Mouse (Mus musculus) bone marrow macrophage, adult 2 months (primary cell): ENCODE results near the gene Cers6. TPM values are rescaled to one million over a fixed set of nuclear protein-coding genes. Genes with fewer than 3 reads are reported as not detected.
A peak's percentile ranks its signal among the peaks of the same experiment; 100 is the strongest.

ENCODE experiments used
- H3K27ac ChIP-seq: 2 replicates; pipeline ENCODE4 v1.5.1; 2012; ENCODE audit warnings: low read depth, low read length; ENCODE audit not compliant: insufficient read depth
- H3K4me1 ChIP-seq: 2 replicates; pipeline ENCODE4 v1.6.1; 2012; ENCODE audit warnings: low read length; ENCODE audit not compliant: control insufficient read depth, insufficient read depth
- H3K4me3 ChIP-seq: 2 replicates; pipeline ENCODE4 v1.5.1; 2012; ENCODE audit warnings: mild to moderate bottlenecking, low read length, moderate library complexity; ENCODE audit not compliant: insufficient read depth
- CTCF ChIP-seq: IDR thresholded peaks from 2 replicates; pipeline ENCODE4 v1.5.1; 2012; ENCODE audit warnings: low read depth, mild to moderate bottlenecking, low read length, moderate library complexity
- POLR2A ChIP-seq: IDR thresholded peaks from 2 replicates; pipeline ENCODE4 v1.6.1; 2012; ENCODE audit warnings: mild to moderate bottlenecking, low read depth, low read length, borderline replicate concordance
- polyA plus RNA-seq: library from polyadenylated mRNA; stranded (reverse); fragments of >200 nt; gene quantifications from 2 replicates; pipeline ENCODE4 v1.2.4, GENCODE M21; 2012; ENCODE audit not compliant: missing spikeins, insufficient read depth, insufficient read length

Gene Cers6
- polyA plus RNA-seq, 1 experiment, result 34.3 TPM

DNA sequence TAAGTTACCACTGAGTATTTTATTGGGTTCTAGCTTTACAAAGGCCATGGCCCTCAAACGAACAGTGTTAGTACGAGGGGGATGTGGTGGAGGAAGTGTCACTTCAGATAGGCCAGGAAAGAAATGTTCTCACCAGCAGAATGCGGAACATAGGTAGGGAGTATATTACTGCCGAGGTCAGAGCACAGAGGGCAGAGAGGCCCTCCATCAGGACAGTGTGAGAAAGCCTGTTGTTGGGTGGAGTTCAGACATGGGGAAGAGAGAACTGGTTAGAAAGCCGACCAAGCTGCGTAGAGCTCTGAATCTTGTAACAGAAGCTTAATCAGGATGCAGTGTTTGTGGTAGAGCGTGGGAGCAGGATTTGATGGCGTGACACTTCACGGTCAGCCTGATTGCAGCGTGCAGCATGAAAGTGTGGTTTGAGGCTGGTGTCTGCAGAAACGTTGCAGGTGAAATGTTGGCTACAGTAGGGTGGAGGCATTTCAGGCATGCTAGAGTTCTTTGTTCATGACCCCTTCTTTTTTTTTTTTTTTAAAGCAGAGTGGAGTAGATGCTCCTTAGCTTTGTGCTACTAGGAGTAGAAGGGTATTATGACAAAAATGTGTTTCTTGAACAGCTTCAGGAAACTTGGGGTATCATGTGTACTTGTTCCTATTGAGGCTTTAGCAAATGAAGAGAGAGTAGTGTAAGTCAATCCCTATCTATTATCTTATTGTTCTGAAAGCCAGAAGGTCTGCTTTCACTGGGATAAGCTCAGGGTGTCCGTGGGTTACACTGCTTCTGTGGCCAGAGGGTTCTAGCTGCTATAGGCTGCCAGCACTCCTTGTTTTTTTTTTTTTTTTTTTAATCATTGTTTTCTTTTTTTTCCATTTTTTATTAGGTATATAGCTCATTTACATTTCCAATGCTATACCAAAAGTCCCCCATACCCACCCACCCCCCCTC is 117.7 kb downstream of the Cers6 start:
- Histone ChIP-seq H3K27ac (no peak overlapping the region), H3K4me3 (no peak overlapping the region), H3K4me1 (peaks cover 27% of the 10 kb centered on the region)
- TF ChIP-seq POLR2A (no peak), CTCF (no peak)

DNA sequence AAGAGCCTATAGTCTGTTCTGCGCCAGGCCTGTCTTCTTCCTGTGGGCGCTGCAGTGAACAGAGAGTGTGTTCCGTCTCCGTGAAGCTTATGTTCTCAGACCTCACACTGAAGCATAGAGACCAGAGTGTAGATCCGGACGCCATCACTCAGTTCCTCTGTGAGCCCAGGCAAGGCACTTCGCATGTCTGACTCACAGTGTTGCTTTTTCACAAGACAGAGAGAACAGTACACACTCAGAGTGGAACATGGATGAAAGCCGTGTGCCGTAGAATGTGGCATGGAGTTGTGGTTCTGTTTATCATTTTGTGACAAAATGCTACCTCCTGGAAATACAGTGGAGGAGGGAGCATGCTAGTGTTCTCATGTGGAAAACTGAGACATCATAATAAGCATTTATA is 120.1 kb downstream of the Cers6 start:
- no peak for TF ChIP-seq POLR2A
- no peak for TF ChIP-seq CTCF
- Histone ChIP-seq H3K4me1 (peaks cover 40% of the 10 kb centered on the region), H3K4me3 (no peak overlapping the region), H3K27ac (no peak overlapping the region)

DNA sequence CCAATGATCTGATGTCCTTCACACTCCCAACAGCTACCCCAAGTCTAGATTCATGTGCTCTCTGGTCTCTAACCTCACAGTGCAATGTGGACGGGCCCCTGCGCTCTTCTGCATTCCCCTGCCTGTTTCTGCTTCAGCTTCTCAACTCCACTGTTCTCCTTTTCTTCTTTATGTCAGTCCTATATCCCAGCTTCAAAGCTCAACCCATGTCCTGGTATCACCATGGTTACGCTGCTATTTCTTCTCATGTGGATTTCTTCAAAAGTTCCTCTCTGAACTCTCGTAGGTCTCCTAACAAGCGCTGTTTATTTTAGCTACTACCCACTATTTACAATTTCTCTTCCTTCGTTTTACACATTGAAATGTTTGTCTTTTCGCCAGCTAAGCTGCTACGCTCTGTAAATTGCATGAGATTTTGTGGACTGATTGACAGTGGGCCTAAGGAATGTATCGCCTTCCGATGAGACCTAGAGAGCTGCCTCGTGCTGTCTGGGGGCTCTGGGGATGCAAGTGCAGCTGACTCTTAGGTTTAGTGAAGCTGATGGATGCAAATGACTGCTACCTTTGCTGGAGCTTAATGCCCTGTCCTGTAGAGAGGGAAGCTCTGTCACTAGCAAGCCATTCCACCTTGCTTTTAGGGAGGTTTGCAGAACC is 120.6 kb downstream of the Cers6 start:
- Histone ChIP-seq H3K4me3 (no peak overlapping the region), H3K4me1 (peaks cover 44% of the 10 kb centered on the region), H3K27ac (no peak overlapping the region)
- no peak for TF ChIP-seq CTCF
- TF ChIP-seq POLR2A, result no peak

DNA sequence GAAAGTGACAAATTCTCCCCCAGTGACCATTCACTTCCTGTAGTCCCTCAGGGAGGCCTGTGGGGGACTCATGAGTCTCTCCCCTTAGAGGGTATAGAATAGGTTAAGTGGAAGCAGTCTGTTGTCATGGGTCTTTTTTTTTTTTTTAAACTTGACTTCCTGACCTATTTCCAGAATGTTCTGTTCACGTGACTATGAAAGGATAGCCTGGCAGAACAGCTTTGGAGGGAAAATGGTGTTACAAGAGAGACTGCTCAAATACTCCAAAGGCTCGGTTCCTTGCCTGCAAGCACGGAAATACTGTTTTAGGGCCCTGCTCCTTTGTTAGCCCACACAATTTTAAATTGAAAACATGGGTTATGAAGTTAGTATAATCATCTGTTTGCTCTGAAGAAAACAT is 121.7 kb downstream of the Cers6 start:
- H3K4me1 ChIP-seq, result peaks cover 45% of the 10 kb centered on the region
- TF ChIP-seq POLR2A (no peak), CTCF (no peak)
- peak overlapping the region; percentile 46 for H3K27ac ChIP-seq
- no peak overlapping the region for H3K4me3 ChIP-seq

DNA sequence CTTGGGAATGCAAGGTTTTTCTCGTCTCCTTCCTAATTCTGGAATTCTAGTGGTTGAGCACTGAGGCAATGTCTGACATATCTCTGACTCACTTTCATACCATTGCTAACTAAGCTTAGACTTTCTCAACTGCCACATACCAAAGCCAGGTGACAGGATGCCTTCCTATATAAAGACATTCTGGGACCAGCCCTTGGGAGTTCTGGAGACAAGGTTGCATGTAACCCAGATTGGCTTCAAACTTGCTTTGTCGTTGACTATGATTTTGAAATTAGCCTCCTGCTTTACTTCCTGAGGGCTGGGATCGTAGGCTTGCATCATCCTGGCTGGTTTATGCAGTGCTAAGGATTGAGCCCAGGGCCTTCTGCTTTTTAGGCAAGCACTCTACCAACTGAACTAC is 122.2 kb downstream of the Cers6 start:
- no peak overlapping the region for H3K4me3 ChIP-seq
- TF ChIP-seq CTCF (no peak), POLR2A (no peak)
- H3K4me1 ChIP-seq, result peaks cover 45% of the 10 kb centered on the region
- H3K27ac ChIP-seq, result peak overlapping the region; percentile 46

DNA sequence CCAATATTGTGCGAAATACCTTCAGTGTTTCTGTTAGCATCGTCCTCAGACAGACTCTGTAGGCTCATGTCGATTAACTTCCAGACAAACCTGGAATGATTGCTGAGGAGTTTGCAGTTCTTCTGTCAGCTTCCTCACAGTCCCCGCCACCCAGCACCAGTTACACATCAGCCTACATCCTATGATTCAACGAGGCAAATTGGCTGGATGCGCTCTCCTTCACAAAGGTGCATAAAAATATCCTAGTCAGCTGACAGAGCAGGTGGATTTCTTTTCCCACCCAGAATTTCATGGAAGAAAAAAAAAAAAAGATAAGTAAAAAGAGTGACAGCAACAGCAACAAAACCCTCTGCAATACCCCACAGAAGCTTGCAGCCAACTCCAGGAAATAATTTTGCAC is 127.9 kb downstream of the Cers6 start:
- peaks cover 16% of the 10 kb centered on the region for H3K4me1 ChIP-seq
- H3K4me3 ChIP-seq, result no peak overlapping the region
- TF ChIP-seq POLR2A (no peak), CTCF (no peak)
- no peak overlapping the region for H3K27ac ChIP-seq

DNA sequence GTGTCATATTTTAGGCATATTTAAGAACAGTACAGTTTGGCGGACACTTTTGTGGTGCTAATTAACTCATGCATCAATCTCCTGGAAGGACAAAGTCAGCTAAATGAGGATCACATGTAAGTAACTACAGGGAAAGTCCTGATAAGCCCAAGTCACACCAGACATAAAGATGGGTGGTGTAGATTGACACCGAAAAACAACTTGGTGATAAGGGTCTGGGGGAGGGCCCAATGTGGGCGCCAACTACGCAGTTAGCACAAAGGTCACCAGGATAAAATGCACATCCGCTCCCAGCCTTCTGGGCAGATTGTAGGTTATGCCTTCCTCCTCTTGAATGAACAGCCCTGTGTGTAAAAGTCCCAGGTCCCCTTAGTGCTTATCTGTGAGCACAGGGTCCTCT is 131.4 kb downstream of the Cers6 start:
- no peak overlapping the region for H3K27ac ChIP-seq
- TF ChIP-seq CTCF (no peak), POLR2A (no peak)
- no peak overlapping the region for H3K4me3 ChIP-seq
- 0 out of 2 replicates have a peak, but pooled peaks cover 2% of the 10 kb centered on the region for H3K4me1 ChIP-seq

DNA sequence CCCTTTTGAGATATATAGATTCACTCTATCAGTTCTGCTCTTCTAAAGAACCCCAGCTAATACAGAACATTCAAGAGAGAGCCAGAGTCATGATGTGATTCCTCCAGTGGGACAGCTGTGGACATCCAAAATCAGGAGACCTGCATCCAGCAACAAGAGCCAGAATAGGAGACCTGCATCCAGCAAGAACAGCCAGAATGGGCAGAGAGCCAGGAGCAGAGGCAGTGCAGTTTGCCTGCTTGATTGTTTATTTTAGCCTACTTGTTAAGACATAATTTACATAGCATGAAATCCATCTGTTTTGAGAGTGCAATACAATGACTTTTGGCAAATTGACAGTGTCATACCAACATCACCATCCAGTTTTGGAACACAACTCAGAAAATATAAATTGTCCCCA is 133.2 kb downstream of the Cers6 start:
- Histone ChIP-seq H3K4me1 (0 out of 2 replicates have a peak, but pooled peaks cover 2% of the 10 kb centered on the region), H3K4me3 (no peak overlapping the region), H3K27ac (no peak overlapping the region)
- TF ChIP-seq POLR2A (no peak), CTCF (no peak)

DNA sequence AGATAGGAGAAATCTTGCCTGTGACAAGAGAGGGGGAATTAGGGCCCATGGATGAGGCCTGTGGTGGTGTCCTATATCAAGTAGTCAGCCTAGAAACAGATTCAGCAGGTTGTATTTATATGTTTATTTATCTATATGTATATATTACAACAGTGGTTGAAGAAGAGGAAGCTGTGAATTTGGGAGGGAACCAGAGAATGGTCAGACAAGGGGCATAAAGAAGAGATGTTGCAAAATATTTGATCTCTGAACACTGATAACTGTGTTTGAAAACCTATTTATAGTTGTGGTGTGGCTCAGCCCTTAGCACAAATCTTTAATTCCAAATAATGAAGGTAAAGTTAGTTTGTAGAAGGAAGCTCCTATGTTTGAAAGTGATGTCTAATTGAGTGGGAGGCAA is 134.5 kb downstream of the Cers6 start:
- TF ChIP-seq POLR2A (no peak), CTCF (no peak)
- Histone ChIP-seq H3K4me3 (no peak overlapping the region), H3K4me1 (0 out of 2 replicates have a peak, but pooled peaks cover 2% of the 10 kb centered on the region), H3K27ac (no peak overlapping the region)

DNA sequence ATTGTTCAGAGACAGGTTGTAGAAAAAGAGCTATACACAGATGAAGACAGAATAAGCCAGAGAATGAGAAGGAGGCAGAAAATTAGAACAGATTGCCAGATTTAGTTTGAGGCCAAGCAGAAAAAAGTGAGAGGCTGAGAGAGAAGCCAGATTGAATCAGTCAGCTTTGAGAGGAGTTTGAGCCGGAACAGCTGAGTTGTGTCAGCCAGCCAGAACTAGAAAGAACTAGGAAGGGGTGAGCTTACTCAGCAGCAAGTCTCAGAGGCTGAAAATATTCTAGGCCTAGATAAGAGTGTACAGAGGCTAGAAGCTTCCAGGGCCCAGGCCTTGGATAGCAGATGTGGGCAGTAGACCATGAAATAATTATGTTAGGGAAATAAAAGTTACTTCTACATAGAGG is 135.0 kb downstream of the Cers6 start:
- Histone ChIP-seq H3K4me1 (0 out of 2 replicates have a peak, but pooled peaks cover 2% of the 10 kb centered on the region), H3K4me3 (no peak overlapping the region), H3K27ac (no peak overlapping the region)
- TF ChIP-seq POLR2A, result no peak
- TF ChIP-seq CTCF, result no peak
